Mouse (Mus musculus) ovary, postnatal 14 days (tissue): ENCODE data around the gene Vdac1.
A peak's percentile ranks its signal among the peaks of the same experiment; 100 is the strongest.
"Not testable (repeated sequence)": the region's sequence is repeated elsewhere in the genome, so short reads cannot be mapped to it uniquely, and the experiment has no call there.

Source experiments
- DNase-seq: peaks from one replicate; pipeline ENCODE4 v3.0.0; 2022; ENCODE audit warnings: low spot score

Gene Vdac1

DNA sequence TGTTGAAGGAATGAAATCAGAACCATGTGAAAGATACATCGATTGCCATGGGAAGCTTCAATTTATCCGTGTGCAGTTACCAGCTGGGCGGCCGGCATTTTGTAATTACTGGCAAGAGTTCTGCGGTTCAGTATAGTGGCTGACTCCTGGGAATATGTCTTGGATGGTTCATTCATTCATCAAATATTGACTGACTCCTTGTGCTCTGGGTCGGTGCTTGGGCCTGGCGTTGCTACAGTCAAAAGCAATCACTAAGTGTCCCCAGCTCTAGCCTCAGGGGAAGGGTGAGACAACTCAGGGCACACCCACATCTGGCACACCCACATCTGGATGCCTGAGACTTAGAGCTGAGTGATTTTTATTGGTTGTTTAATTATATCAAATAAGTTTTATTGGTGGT, 13.2 kb downstream of the Vdac1 start:
- no peak for DNase-seq

- peak; percentile 48 for DNase-seq
These were observed 13.7 kb downstream of the Vdac1 start for GRCm38 (mm10) chr11:52374340-52374739.

DNA sequence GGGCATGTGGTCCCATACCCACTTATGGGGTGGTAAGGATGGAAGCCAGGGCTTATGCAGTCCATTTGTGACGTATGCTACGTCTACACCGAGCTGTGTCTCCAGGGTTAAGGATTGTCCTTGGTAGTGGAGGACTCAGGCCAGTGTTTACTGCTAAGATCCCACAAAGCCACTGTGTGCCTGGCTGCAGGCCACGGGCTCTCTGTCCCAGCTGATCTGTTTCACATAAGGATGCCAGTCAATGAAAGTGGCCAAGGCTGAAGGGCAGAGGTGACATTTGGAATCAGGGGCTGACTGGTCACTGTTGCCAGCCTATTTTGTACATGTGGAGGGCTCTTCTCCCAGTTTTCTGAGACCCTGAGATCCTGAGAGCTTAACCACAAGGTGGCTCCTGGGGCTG, 16.9 kb downstream of the Vdac1 start:
- no peak for DNase-seq

DNA sequence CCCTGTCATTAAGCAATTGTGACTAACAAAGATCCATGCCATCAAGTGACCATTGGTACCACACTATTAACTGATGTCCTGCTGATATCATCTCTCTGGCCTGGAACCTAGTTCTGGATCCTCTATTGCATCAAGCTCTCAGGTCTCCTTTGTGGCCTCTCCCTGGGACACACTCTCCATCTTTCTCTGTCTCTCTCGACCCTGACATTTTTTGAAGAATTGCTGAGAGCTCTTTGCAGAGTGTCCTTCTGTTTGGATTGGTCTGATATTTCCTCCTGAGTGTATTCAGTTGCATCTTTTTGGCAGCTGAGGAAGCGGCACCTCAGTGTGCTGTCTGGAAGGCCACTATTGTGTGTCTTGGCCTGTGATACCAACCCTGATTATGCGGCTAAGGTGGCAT, 18.6 kb downstream of the Vdac1 start:
- no peak for DNase-seq

DNA sequence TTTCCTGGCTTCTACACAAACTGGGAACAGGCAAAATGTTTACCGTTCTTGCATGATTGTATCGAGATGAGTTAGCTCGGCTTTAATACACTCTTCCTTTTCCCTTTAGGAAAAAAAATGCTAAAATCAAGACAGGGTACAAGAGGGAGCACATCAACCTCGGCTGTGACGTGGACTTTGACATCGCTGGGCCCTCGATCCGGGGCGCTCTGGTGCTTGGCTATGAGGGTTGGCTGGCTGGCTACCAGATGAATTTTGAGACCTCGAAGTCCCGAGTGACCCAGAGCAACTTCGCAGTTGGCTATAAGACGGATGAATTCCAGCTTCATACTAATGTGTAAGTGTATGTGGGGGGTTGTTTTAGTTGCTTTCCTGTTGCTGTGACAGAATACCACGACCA, 23.1 kb downstream of the Vdac1 start:
- no peak for DNase-seq

GRCm38 (mm10) chr11:52384667-52385066, 24.0 kb downstream of the Vdac1 start:
- no peak for DNase-seq

- no peak for DNase-seq
These were observed 26.2 kb downstream of the Vdac1 start for GRCm38 (mm10) chr11:52386892-52387291.

DNA sequence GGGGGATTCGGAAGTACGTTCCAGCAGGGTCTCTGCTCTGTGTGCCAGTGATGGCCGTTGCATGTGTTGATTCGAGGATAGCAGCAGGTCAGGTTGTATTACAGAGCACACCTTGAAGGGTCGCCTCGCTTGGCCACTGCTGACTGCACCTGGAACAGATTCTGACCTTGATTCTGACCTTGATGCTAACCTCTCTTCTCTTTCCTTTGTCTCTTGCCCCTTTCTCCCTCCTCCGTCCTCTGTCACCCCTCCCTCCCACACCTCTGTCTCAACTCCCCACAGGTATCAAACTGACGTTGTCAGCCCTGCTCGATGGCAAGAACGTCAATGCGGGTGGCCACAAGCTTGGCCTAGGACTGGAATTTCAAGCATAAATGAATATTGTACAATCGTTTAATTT, 27.5 kb downstream of the Vdac1 start:
- no peak for DNase-seq

GRCm38 (mm10) chr11:52388979-52389378, 28.3 kb downstream of the Vdac1 start:
- not testable (repeated sequence) for DNase-seq

- no peak for DNase-seq
These were observed 29.3 kb downstream of the Vdac1 start for GRCm38 (mm10) chr11:52389933-52390332.

- no peak for DNase-seq
These were observed 33.8 kb downstream of the Vdac1 start for GRCm38 (mm10) chr11:52394494-52394893.

- DNase-seq = no peak
These were observed 34.7 kb downstream of the Vdac1 start for GRCm38 (mm10) chr11:52395343-52395742.

DNA sequence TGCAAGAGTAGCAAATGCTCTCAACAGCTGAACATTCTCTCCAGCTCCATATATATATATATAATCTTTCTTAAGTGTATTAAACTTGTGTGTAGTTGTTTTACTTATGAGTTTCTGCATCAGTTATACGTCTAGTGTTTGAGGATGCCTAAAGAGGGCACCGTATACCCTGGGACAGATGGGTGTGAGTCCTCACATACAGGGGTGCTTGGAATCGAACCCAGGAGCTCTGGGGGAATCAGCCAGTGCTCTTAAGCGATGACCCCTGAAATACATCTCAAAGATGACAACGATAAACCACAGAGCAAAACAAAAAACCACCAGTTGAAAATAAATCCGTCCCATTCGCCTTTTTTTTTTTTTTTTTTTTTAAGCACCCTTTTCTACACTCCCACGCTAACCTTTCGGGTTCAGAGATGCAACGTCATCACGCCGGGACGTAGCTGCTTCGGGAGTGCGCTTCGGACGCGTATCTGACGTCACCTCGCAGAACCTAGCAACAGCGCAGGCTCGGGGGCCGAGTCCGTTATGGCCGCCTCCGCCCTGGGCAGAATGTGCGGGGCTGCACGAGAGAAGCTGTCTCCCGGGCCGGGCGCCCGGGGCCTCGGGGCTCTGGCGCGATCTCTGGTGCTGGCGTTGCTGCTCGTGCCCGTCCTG, 35.4 kb downstream of the Vdac1 start, which contains the start of gene 9530068E07Rik:
Gene 9530068E07Rik (plus strand): TSS at position 489 of the 657 bp plus-strand sequence.
- peak; percentile 85 for DNase-seq

DNA sequence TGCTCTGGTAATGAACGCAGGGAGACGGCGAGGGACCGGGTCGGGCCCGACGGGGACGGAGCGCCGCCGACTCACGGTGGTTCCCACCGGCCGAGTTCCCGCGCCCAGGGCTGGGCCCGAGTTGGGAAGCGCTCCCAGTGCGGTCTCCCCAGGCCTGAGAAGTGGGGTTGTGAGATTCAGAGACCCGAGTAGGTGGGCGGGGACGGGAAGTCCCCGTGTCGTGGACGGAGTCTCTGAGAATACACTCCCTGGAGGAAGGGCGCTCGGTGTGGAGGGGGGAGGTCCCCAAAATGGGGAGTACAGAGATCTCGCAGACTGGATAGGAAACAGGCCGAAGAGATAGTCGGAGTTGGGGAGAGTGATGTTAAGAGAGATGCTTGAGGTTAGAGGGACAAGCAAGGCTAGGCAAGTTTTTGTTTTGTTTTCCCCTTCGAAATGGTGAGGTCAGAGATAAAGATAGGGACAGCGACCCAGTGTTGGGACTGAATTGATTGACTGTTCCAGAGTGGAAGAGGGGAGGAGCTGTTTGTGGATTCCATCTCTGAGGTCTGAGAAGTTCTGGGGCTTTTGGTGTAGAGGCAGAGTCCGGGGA, 36.0 kb downstream of the Vdac1 start:
- DNase-seq = no peak

DNA sequence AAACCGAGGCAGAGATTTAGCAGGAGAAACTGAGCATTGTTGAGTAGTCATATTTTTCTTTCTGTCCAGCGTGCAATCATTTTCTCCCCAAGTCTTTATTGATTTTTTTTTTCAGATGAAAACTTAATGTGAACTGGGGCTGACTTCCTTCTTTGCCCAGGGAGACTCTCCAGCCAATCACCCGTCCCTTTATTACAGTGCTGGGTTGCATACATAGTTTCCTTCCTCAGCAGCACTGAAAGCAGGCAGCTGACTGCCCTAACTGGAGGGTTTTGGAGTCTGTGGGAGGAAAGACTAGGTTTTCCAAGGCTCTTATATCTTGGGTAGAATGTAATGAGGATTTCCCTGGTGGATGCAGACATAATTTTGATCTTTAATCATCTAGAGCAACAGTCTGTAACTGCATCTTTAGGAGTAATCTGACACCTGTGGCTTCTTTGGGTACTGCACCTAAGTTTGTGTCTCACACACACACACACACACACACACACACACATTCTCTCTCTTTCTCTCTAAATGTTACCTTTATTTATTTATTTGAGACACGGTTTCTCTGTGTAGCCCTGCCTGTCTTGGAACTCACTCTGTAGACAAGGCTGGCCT, 36.8 kb downstream of the Vdac1 start:
- no peak for DNase-seq

DNA sequence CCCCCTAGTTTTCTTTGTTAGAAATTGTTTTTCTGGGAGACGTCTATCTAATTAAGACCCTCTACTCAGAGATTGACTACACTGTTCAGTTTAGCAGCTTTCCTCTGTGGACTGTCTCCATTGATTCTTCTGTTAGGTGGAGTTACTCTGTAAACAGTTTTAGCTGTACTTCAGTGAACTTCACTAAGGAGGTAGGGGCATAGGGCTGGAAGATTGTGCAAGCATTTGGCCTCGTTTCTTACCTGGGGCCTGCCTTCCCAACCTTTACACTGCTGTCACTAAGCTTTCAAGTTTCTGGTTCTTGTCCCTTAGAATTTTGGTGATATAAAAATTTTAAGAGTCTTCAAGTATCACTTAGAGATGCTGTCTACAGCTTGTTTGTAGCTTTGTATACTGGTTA, 40.8 kb downstream of the Vdac1 start:
- DNase-seq = no peak

DNA sequence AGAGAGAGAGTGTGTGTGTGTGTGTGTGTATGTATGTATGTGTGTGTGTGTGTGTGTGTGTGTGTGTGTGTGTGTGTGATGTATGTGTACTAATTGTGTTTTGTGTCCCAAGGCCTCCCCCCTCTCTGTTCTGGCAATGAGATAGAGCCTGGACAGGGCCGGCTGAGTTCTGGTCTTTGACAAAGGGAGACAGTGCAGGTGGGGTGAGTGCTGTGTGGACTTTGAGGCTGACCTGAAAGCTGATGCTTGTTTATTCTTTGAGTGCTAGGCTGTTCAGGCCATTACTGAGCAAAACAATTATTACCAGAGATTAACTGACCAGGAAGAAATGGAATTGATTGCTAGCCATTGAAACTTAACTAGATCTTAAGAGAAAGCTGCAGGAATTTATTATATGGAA, 41.9 kb downstream of the Vdac1 start:
- DNase-seq = no peak

- no peak for DNase-seq
These were observed 43.5 kb downstream of the Vdac1 start for GRCm38 (mm10) chr11:52404209-52404608.

GRCm38 (mm10) chr11:52405196-52405688, 44.6 kb downstream of the Vdac1 start:
- DNase-seq = no peak

DNA sequence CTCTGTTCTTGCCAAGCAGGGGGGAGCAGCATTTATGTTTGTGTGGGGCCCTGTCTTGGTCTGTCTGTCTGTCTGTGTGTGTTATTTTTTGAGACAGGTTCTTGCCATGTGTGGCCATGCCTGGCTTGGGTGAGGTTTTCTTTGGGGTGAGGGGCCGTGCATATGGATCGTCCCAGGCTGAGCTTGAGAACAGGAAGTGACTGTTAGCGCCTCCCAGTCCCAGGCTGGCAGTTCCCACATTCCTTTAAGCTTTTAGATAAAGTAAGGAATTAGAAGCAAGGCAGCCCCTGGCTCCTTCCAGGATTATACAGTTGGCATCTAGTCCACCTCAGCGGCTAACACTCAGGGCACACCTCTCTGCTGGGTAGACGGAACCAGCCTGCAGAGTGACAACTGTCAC, 48.7 kb downstream of the Vdac1 start:
- no peak for DNase-seq

DNA sequence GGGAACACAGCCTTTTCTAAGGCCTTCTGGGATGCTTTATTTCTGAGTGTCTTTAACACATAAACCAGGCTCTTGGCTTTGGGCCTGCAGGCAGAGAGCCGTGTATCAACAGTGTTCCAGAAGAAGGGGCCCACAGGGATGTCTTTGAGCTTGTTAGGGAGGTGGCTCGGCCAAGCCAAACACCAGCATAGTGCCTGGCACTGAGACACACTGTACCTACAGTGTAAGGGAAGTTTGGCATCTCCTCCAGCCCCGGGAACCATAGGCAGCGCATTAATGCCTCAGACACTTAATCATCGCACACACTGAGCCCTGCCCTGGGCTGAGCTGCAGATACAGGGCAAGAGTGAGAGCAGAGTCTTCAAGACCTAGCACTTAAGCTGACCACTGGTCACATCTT, 57.7 kb downstream of the Vdac1 start:
- DNase-seq = no peak

GRCm38 (mm10) chr11:52419246-52419645, 58.6 kb downstream of the Vdac1 start:
- no peak for DNase-seq

DNA sequence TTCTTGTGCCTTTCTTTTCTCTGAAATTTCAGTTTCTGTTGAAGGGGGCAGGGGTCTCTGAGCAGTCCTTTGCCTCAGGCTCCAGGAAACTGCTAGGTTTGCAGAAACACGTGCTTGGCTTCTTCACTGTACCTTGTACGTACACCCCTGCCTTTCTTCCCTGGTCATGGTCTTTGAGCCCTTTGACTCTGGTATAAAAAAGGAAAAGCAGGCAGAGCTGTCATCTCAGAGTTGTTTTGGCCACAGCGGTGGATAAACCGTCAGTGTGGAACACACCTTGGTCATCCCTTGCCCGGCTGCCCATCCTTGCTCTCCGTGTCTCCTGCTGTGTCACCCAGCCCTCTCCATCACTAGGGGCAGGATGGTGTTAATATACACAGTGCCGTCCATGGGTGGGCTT, 59.2 kb downstream of the Vdac1 start:
- no peak for DNase-seq
